Mouse (Mus musculus) liver, postnatal 0 days (tissue): ENCODE results near the gene Loxl4. TPM values are rescaled to one million over a fixed set of nuclear protein-coding genes. Genes with fewer than 3 reads are reported as not detected.

Experiments
- ATAC-seq: fragments of 200-750 bp; cut with Nextera tagmentation; 2 replicates; pipeline ENCODE4 v1.8.0; 2017; ENCODE audit warnings: mild to moderate bottlenecking, moderate library complexity
- DNase-seq: peaks from one replicate; pipeline ENCODE4 v3.0.0-alpha.2; 2016
- H3K27ac ChIP-seq: fragments of 300-500 bp; sonication (generic); 2 replicates; pipeline ENCODE4 v1.5.1; 2014; ENCODE audit warnings: antibody characterized with exemption, moderate library complexity, mild to moderate bottlenecking, low read depth
- H3K27me3 ChIP-seq: fragments of 300-500 bp; sonication (generic); 2 replicates; pipeline ENCODE4 v1.6.1; 2014; ENCODE audit warnings: low read length, control low read depth, mixed read lengths; ENCODE audit not compliant: insufficient read depth
- H3K36me3 ChIP-seq: fragments of 300-500 bp; sonication (generic); replicated peaks from 2 replicates; pipeline ENCODE4 v1.6.1; 2014; ENCODE audit warnings: mild to moderate bottlenecking, control low read depth, low read length, moderate library complexity, mixed read lengths; ENCODE audit not compliant: insufficient read depth
- H3K4me1 ChIP-seq: fragments of 300-500 bp; sonication (generic); 2 replicates; pipeline ENCODE4 v1.6.1; 2014; ENCODE audit warnings: antibody characterized with exemption, mild to moderate bottlenecking, control low read depth; ENCODE audit not compliant: insufficient read depth
- H3K4me2 ChIP-seq: fragments of 300-500 bp; sonication (generic); 2 replicates; pipeline ENCODE4 v1.6.1; 2014; ENCODE audit warnings: low read depth, mild to moderate bottlenecking, low read length, moderate library complexity, mixed read lengths
- H3K4me3 ChIP-seq: fragments of 300-500 bp; sonication (generic); 2 replicates; pipeline ENCODE4 v1.5.1; 2014; ENCODE audit warnings: low read depth, low read length
- H3K9ac ChIP-seq: fragments of 300-500 bp; sonication (generic); replicated peaks from 2 replicates; pipeline ENCODE4 v1.6.1; 2014; ENCODE audit warnings: mild to moderate bottlenecking, moderate library complexity
- H3K9me3 ChIP-seq: fragments of 300-500 bp; sonication (generic); 2 replicates; pipeline ENCODE4 v1.6.1; 2016; ENCODE audit warnings: mild to moderate bottlenecking, control low read depth, low read length, mixed read lengths
- CTCF ChIP-seq: sonication (generic); IDR thresholded peaks from 2 replicates; pipeline ENCODE4 v1.5.1; 2016; ENCODE audit warnings: antibody characterized with exemption, low read depth
- EP300 ChIP-seq: IDR thresholded peaks from 2 replicates; pipeline ENCODE4 v1.6.1; 2016; ENCODE audit warnings: antibody characterized with exemption, low read depth, mild to moderate bottlenecking
- WGBS: fragments of 180-500 bp; shearing (Covaris S2); extraction: QIAGEN DNeasy Blood & Tissue Kit; methylation state at CpG from one replicate; pipeline ENCODE4 v1.1.7; 2014; ENCODE audit not compliant: insufficient replicate concordance; 5-methylcytosine and 5-hydroxymethylcytosine counted together
- polyA plus RNA-seq: library from polyadenylated mRNA; unstranded; fragments of >200 nt; fragmentation: Nextera tagmentation; extraction: Ambion mirVana; gene quantifications from 2 replicates; pipeline ENCODE4 v1.2.1, GENCODE M21; 2015

Loxl4 gene
- polyA plus RNA-seq, 1 experiment from 2014 or later, result 0.13 TPM

- H3K36me3 ChIP-seq, result no peaks in the 10 kb centered on the region
- WGBS, result 59% methylated on average over 7 of the region's 7 CpGs
- ATAC-seq (no peak), DNase-seq (no peak)
- H3K4me1 ChIP-seq, result peaks cover 5% of the 10 kb centered on the region; the same call in 1 of the 2 replicates
- H3K27me3 ChIP-seq, result peaks cover 26% of the 10 kb centered on the region
- no peak for TF ChIP-seq EP300
- no peak overlapping the region for H3K27ac ChIP-seq
- no peak overlapping the region for H3K4me2 ChIP-seq
- no peak overlapping the region for H3K9ac ChIP-seq
- no peak overlapping the region for H3K4me3 ChIP-seq
- H3K9me3 ChIP-seq, result no peaks in the 10 kb centered on the region
These were observed 1.1 kb upstream of the Loxl4 start for GRCm38 (mm10) chr19:42613647-42614225.

- no peak overlapping the region for H3K27ac ChIP-seq
- WGBS, result 20% methylated on average over 7 of the region's 7 CpGs
- TF ChIP-seq EP300 (no peak), CTCF (no peak)
- no peak overlapping the region for H3K9ac ChIP-seq
- no peak overlapping the region; the same call in 1 of the 2 replicates for H3K4me3 ChIP-seq
- no peaks in the 10 kb centered on the region for H3K36me3 ChIP-seq
- ATAC-seq, result no peak
- H3K4me1 ChIP-seq, result peaks cover 5% of the 10 kb centered on the region; the same call in 1 of the 2 replicates
- H3K9me3 ChIP-seq, result no peaks in the 10 kb centered on the region
- no peak for DNase-seq
- H3K27me3 ChIP-seq, result peaks cover 26% of the 10 kb centered on the region
- peak overlapping the region; percentile 63 for H3K4me2 ChIP-seq
These were observed 503 bp upstream of the Loxl4 start for GRCm38 (mm10) chr19:42613116-42613515.

GRCm38 (mm10) chr19:42611746-42612145 lies 867 bp downstream of the Loxl4 start:
- Histone ChIP-seq H3K4me2 (no peak overlapping the region), H3K36me3 (no peaks in the 10 kb centered on the region), H3K9me3 (no peaks in the 10 kb centered on the region), H3K27ac (no peak overlapping the region), H3K4me3 (no peak overlapping the region), H3K4me1 (peaks cover 5% of the 10 kb centered on the region; the same call in 1 of the 2 replicates), H3K27me3 (peaks cover 26% of the 10 kb centered on the region), H3K9ac (no peak overlapping the region)
- WGBS, result 67% methylated on average over 4 of the region's 4 CpGs
- ATAC-seq (no peak), DNase-seq (no peak)
- TF ChIP-seq CTCF (no peak), EP300 (no peak)

GRCm38 (mm10) chr19:42609716-42610115 lies 2.9 kb downstream of the Loxl4 start:
- ATAC-seq (no peak), DNase-seq (no peak)
- H3K27me3 ChIP-seq, result peaks cover 26% of the 10 kb centered on the region
- no peak overlapping the region for H3K4me3 ChIP-seq
- no peak overlapping the region for H3K4me2 ChIP-seq
- peaks cover 5% of the 10 kb centered on the region; the same call in 1 of the 2 replicates for H3K4me1 ChIP-seq
- H3K27ac ChIP-seq, result no peak overlapping the region
- no peak overlapping the region for H3K9ac ChIP-seq
- H3K36me3 ChIP-seq, result no peaks in the 10 kb centered on the region
- TF ChIP-seq EP300 (no peak), CTCF (no peak)
- WGBS, result 85% methylated on average over 3 of the region's 3 CpGs
- no peaks in the 10 kb centered on the region for H3K9me3 ChIP-seq

GRCm38 (mm10) chr19:42608082-42608481 lies 4.5 kb downstream of the Loxl4 start:
- H3K9me3 ChIP-seq, result no peaks in the 10 kb centered on the region
- no peak overlapping the region for H3K27ac ChIP-seq
- H3K36me3 ChIP-seq, result no peaks in the 10 kb centered on the region
- H3K4me2 ChIP-seq, result no peak overlapping the region
- H3K27me3 ChIP-seq, result peaks cover 16% of the 10 kb centered on the region
- H3K9ac ChIP-seq, result no peak overlapping the region
- TF ChIP-seq CTCF, result no peak
- TF ChIP-seq EP300, result no peak
- 82% methylated on average over 5 of the region's 5 CpGs for WGBS
- ATAC-seq (no peak), DNase-seq (no peak)
- peaks cover 5% of the 10 kb centered on the region; the same call in 1 of the 2 replicates for H3K4me1 ChIP-seq
- H3K4me3 ChIP-seq, result no peak overlapping the region

- 38% methylated on average over 8 of the region's 8 CpGs for WGBS
These were observed 10.0 kb downstream of the Loxl4 start for GRCm38 (mm10) chr19:42602576-42602975.

More at GRCm38 (mm10) chr19:42602576-42602975, 10.0 kb downstream of the Loxl4 start:
- Histone ChIP-seq H3K27me3 (no peaks in the 10 kb centered on the region), H3K9me3 (no peaks in the 10 kb centered on the region), H3K4me3 (no peak overlapping the region), H3K9ac (no peak overlapping the region), H3K27ac (no peak overlapping the region), H3K4me2 (no peak overlapping the region), H3K4me1 (no peaks in the 10 kb centered on the region), H3K36me3 (no peaks in the 10 kb centered on the region)
- DNase-seq (no peak), ATAC-seq (peak; percentile 38; the same call in 1 of the 2 replicates)
- TF ChIP-seq CTCF (no peak), EP300 (no peak)
